Mouse (Mus musculus) erythroblast, embryonic 14.5 days (primary cell): ENCODE data around the gene Clec2g. TPM values are rescaled to one million over a fixed set of nuclear protein-coding genes. Genes with fewer than 3 reads are reported as not detected.
"Not testable (repeated sequence)": the region's sequence is repeated elsewhere in the genome, so short reads cannot be mapped to it uniquely, and the experiment has no call there.

Experiments used
- H3K27me3 ChIP-seq: 2 replicates; pipeline ENCODE4 v1.6.1; 2012; ENCODE audit warnings: inconsistent platforms; ENCODE audit not compliant: control insufficient read depth
- H3K36me3 ChIP-seq: 2 replicates; pipeline ENCODE4 v1.6.1; 2012; ENCODE audit warnings: mild to moderate bottlenecking, inconsistent platforms; ENCODE audit not compliant: control insufficient read depth
- H3K4me1 ChIP-seq: 2 replicates; pipeline ENCODE4 v1.6.1; 2012; ENCODE audit warnings: inconsistent platforms; ENCODE audit not compliant: control insufficient read depth
- H3K4me3 ChIP-seq: replicated peaks from 2 replicates; pipeline ENCODE3; 2012; ENCODE audit warnings: moderate library complexity, mild to moderate bottlenecking, inconsistent platforms
- H3K9me3 ChIP-seq: 2 replicates; pipeline ENCODE4 v1.6.1; 2012; ENCODE audit warnings: low read length, inconsistent platforms, mixed read lengths; ENCODE audit not compliant: control insufficient read depth
- GATA1 ChIP-seq: IDR thresholded peaks from 2 replicates; pipeline ENCODE4 v1.6.1; 2012; ENCODE audit warnings: low read length, inconsistent platforms, mixed read lengths
- TAL1 ChIP-seq: IDR thresholded peaks from 3 replicates; pipeline ENCODE4 v1.6.1; 2012; ENCODE audit warnings: low read length, inconsistent platforms, mixed read lengths
- polyA plus RNA-seq: library from polyadenylated mRNA; stranded (reverse); fragments of >175 nt; gene quantifications from 2 replicates; pipeline ENCODE4 v1.2.3, GENCODE M21; 2012

Gene Clec2g
- polyA plus RNA-seq: not detected in 2 replicates

GRCm38 (mm10) chr6:128934081-128934480 lies at the start of gene Clec2g:
Clec2g (plus strand) TSS chr6:128934381.
- H3K36me3 ChIP-seq, H3K4me3 ChIP-seq, H3K27me3 ChIP-seq, H3K4me1 ChIP-seq, H3K9me3 ChIP-seq: not testable (repeated sequence)

GRCm38 (mm10) chr6:128887091-128887790 lies 46.9 kb upstream of the Clec2g start, which contains the start of gene Clec2i:
Clec2i (plus strand) TSS chr6:128887588.
- H3K4me1 ChIP-seq, H3K36me3 ChIP-seq, H3K4me3 ChIP-seq: not testable (repeated sequence)

GRCm38 (mm10) chr6:128888834-128889233 lies 45.3 kb upstream of the Clec2g start:
- TF ChIP-seq GATA1 (no peak), TAL1 (no peak)
- H3K4me3 ChIP-seq: no peak overlapping the region

More at GRCm38 (mm10) chr6:128887091-128887790, 46.9 kb upstream of the Clec2g start, which contains the start of gene Clec2i:
- H3K9me3 ChIP-seq, H3K27me3 ChIP-seq: not testable (repeated sequence)

GRCm38 (mm10) chr6:128890948-128891355 lies 43.2 kb upstream of the Clec2g start, which contains the start of gene BC035044:
BC035044 (minus strand) TSS chr6:128891126.
- Histone ChIP-seq H3K4me1 (no peaks in the 10 kb centered on the region), H3K9me3 (no peaks in the 10 kb centered on the region), H3K36me3 (no peaks in the 10 kb centered on the region), H3K27me3 (no peaks in the 10 kb centered on the region), H3K4me3 (no peak within 1 kb of the TSS)
- TF ChIP-seq TAL1: no peak
- TF ChIP-seq GATA1: no peak

More at GRCm38 (mm10) chr6:128888834-128889233, 45.3 kb upstream of the Clec2g start:
- Histone ChIP-seq H3K27me3 (no peaks in the 10 kb centered on the region), H3K4me1 (no peaks in the 10 kb centered on the region), H3K9me3 (no peaks in the 10 kb centered on the region), H3K36me3 (no peaks in the 10 kb centered on the region)

GRCm38 (mm10) chr6:128895404-128896001 lies 38.7 kb upstream of the Clec2g start:
- Histone ChIP-seq H3K36me3 (no peaks in the 10 kb centered on the region), H3K4me3 (no peak overlapping the region), H3K9me3 (no peaks in the 10 kb centered on the region), H3K27me3 (no peaks in the 10 kb centered on the region), H3K4me1 (no peaks in the 10 kb centered on the region)
- TF ChIP-seq GATA1 (no peak), TAL1 (no peak)

- Histone ChIP-seq H3K4me1 (no peaks in the 10 kb centered on the region), H3K27me3 (no peaks in the 10 kb centered on the region)
Measured at GRCm38 (mm10) chr6:128900044-128900443, 34.1 kb upstream of the Clec2g start.

GRCm38 (mm10) chr6:128900796-128901552 lies 33.2 kb upstream of the Clec2g start:
- H3K4me1 ChIP-seq, H3K9me3 ChIP-seq, H3K4me3 ChIP-seq, H3K27me3 ChIP-seq, H3K36me3 ChIP-seq: not testable (repeated sequence)

More at GRCm38 (mm10) chr6:128900044-128900443, 34.1 kb upstream of the Clec2g start:
- Histone ChIP-seq H3K36me3 (no peaks in the 10 kb centered on the region), H3K4me3 (no peak overlapping the region), H3K9me3 (no peaks in the 10 kb centered on the region)
- TF ChIP-seq TAL1: no peak
- TF ChIP-seq GATA1: no peak

- H3K4me1 ChIP-seq: no peaks in the 10 kb centered on the region
- H3K27me3 ChIP-seq: no peaks in the 10 kb centered on the region
- no peak overlapping the region for H3K4me3 ChIP-seq
- H3K9me3 ChIP-seq: peaks cover 2% of the 10 kb centered on the region; the same call in 1 of the 2 replicates
- no peak for TF ChIP-seq TAL1
- TF ChIP-seq GATA1: no peak
- H3K36me3 ChIP-seq: no peaks in the 10 kb centered on the region
Measured at GRCm38 (mm10) chr6:128913598-128914254, 20.5 kb upstream of the Clec2g start.

- no peak overlapping the region for H3K4me3 ChIP-seq
- H3K36me3 ChIP-seq: no peaks in the 10 kb centered on the region
- no peak for TF ChIP-seq GATA1
- no peak for TF ChIP-seq TAL1
- H3K27me3 ChIP-seq: no peaks in the 10 kb centered on the region
- H3K4me1 ChIP-seq: no peaks in the 10 kb centered on the region
- peaks cover 2% of the 10 kb centered on the region; the same call in 1 of the 2 replicates for H3K9me3 ChIP-seq
Measured at GRCm38 (mm10) chr6:128917322-128917721, 16.9 kb upstream of the Clec2g start.
